Mouse (Mus musculus): Measurements from ENCODE around the gene Sucnr1.
A peak's percentile ranks its signal among the peaks of the same experiment; 100 is the strongest.
"Not testable (repeated sequence)": the region's sequence is repeated elsewhere in the genome, so short reads cannot be mapped to it uniquely, and the experiment has no call there.

The Sucnr1 gene

GRCm38 (mm10) chr3:60081648-60082047, at the start of gene Sucnr1:
Gene Sucnr1, plus strand, starts transcription at chr3:60081869.
- DNase-seq = no peak

DNA sequence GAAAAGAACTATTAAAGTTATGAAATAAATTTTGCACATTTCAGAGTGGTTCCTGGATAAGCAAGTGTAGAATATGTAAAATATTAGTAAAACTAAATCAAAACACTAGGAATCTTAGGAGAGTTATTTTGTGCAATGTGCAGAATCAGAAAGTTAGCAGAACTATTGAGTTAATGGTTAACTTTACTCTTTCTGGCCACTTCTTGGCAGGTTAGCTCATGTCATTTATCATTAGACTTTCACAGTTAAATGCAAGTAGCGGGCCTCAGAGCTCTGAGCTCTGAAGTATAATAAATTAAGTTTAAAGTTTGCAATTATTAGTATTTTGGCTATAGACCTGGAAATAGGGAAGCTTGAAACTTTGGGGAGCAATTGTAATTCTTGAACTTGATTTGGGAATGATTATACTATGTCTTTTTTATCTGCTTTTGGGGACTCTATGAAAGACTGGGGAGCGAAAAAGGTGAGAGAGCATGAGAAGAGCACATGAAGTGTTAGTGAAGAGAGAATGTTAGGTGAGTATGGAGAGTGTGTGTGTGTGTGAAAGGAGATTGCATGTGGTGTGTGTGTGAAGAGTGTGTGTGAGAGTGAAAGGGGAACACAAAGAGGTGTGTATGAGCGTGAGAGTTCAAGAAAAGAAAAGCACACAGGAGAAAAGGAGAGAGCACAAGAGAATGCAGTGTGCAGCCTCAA, 35.3 kb upstream of the Sucnr1 start:
- no peak for DNase-seq

- no peak for DNase-seq
These were observed 28.3 kb upstream of the Sucnr1 start for GRCm38 (mm10) chr3:60053231-60053927.

- DNase-seq = no peak
These were observed 27.7 kb upstream of the Sucnr1 start for GRCm38 (mm10) chr3:60053931-60054330.

- DNase-seq = no peak
These were observed 25.2 kb upstream of the Sucnr1 start for GRCm38 (mm10) chr3:60056451-60056850.

GRCm38 (mm10) chr3:60057070-60057808, 24.4 kb upstream of the Sucnr1 start:
- no peak for DNase-seq

- DNase-seq = no peak
These were observed 23.9 kb upstream of the Sucnr1 start for GRCm38 (mm10) chr3:60057809-60058082.

GRCm38 (mm10) chr3:60078883-60079415, 2.7 kb upstream of the Sucnr1 start:
- DNase-seq = peak in 1 of 2 experiments; percentile 12

DNA sequence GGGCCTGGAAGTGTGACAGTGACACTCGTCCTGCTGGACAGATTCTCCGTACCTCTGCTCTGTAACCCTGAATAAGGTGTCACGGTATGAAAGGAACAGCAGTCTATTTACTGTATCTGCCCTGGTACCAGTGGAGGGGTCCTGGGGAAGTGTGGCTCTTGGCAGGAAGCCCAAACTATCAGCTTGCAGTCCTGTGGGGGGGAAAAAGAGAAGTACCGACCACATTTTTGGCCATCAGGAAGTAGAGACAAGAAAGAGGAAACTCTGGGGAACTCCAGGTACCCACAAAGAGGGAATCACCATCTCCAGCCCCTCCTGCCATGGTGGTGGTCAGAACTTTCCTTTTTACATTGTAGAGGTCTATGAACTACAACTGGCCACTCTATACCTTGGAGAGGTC, 1.1 kb upstream of the Sucnr1 start:
- peak; percentile 18 to 24 for DNase-seq

DNA sequence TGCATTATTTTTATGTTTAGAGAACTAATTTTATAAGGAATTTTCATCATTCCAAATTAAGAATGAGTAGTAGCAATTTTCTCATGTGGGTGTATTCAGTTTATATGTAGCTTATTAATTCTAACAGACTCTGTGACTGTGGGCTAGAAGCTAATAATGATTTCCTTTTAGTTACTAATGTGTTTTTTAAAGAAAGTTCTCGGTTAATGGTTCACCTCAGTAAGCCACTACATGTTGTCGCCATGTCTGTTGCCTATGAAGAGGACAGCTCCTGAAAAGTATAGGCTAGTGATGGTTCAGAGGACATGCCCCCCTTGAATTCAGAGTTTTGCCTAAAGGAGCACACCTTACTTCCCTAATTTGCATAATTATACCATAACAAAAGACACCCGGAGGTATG, 1.1 kb downstream of the Sucnr1 start:
- DNase-seq = no peak

- no peak for DNase-seq
These were observed 4.1 kb downstream of the Sucnr1 start for GRCm38 (mm10) chr3:60085729-60086128.

DNA sequence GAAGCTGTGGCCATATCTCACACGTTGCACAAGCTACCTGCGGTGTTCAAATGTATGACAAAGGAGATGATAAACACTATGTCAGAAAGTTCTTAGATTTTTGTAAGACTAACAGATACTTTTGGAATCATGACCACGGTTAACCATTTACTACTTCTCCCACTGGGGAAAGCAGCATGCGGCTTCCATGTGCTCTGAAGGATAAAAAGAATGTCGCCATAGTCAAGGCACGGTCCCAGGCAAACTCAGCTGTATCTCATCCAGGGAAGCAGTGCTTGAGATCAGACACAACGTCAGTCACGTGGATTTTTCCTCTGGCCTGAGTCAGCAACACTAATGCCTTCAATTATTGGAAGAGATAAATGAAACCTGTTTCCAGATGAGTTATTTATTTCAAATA, 9.7 kb downstream of the Sucnr1 start:
- DNase-seq = no peak

GRCm38 (mm10) chr3:60094386-60095156, 12.9 kb downstream of the Sucnr1 start:
- no peak for DNase-seq

GRCm38 (mm10) chr3:60096941-60097340, 15.3 kb downstream of the Sucnr1 start:
- DNase-seq = no peak

- no peak for DNase-seq
These were observed 15.8 kb downstream of the Sucnr1 start for GRCm38 (mm10) chr3:60097485-60097884.

DNA sequence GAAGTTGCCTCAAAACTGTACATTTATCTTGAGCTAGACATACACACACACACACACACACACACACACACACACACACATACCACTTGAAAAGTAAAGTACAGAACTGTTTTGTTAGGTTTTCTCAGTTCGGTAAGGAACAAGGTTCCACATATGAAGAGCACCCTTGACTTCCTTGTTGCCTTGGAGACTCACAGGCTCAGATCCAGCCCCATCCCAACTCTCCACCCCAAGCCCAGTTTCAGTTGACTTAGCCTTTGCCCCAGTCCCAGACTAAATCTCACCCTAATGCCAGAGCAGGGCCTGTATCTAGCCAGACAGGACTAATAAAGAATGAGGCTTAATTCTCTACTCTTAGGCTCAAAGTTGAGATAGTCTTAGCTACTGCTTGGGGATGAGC, 16.9 kb downstream of the Sucnr1 start:
- DNase-seq = peak; percentile 26 to 52

DNA sequence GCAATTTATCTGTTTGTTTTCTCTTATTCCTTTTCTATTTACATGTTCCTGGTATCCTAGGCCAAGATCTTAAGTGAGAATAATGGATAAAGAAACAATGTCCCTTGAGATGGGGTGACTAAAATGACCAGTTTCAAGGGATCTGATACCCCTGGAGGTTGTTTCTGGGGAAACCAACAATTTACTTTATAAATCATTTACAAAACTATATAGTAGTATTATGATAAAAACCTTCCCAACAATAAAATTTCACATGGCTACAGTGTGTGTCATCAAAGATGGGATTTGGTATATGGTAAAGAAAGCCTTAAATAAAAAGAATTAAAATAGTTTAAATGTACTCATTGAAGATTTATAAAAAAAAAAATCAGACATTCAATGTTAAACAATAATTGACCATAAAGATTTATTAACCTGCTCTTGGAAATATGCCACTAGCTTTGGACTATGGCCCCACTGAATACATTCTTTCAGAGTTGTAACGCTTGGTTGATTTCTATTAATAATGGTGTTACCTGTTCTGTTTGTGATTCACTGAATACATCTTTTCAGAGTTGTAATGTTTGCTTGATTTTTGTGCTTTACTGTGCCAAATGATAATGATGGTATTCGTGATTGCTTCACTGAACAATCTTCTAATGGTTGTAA, 22.9 kb downstream of the Sucnr1 start:
- DNase-seq = no peak

GRCm38 (mm10) chr3:60106446-60106845, 24.8 kb downstream of the Sucnr1 start:
- not testable (repeated sequence) for DNase-seq

DNA sequence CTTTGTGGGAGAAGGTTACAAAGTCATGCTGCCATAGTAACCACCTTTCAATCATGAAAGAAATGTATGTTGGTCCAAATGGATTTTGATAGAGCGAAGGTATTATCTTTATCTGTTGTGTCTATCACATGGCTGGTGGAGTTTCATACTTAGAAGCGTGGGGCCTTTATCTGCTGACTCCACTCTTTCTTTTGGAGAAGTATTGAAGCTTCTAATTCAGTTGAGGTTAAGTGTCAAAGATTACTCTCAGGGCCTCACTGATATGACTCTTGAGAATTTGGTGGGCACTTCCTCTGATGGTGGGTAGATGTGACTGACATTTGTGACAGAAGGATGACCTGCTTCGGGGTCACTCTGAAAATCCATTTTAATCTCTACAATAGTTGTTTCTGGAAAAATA, 26.1 kb downstream of the Sucnr1 start:
- no peak for DNase-seq

DNA sequence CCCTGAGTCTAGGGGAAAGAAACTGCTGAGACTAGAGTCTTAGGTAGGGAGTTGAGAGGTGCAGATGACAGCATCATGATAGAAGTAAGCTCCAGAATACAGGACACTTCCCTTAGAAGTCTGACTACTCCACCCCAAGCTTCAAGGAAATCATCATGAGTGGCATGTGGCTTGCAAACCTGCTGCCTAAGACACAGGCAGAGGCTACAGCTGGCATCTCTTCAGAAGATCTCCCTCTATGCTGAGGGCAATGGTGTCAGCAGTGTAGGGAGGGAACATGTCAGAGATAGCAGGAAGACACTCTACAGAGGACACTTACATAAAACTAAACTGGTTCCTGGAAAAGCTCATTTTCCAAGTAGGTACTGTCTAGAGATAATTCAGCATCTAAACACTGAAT, 27.1 kb downstream of the Sucnr1 start:
- DNase-seq = no peak

- DNase-seq = no peak
These were observed 29.6 kb downstream of the Sucnr1 start for GRCm38 (mm10) chr3:60111135-60111710.

Measured in lung, adult 18-20 months (tissue).